Mouse (Mus musculus): Measurements from ENCODE around the gene Tacc2.

Gene Tacc2

DNA sequence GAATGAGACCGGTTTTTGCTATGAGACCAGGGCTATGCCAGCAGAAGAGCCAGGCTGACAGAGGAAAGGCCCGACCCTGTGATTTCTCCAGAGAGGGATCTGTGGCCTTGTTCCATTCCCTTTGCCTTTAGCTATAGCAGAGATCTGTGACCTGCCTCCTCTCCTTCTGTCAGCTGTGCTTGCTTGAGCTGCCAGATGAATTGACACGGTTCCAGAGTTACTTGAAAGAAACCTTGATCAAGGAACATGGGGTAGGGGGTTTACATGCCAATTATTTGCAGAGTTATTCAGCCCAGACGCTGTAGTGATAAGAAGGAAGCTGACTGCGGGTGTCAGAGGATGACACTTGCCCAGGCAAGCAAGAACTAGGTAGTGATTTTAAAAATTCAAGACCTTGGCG is 20.3 kb downstream of the Tacc2 start:
- no peak for TF ChIP-seq GATA4 (IDR thresholded peaks at IDR 0.05; ENCODE audit: insufficient replicate concordance, low read length)

DNA sequence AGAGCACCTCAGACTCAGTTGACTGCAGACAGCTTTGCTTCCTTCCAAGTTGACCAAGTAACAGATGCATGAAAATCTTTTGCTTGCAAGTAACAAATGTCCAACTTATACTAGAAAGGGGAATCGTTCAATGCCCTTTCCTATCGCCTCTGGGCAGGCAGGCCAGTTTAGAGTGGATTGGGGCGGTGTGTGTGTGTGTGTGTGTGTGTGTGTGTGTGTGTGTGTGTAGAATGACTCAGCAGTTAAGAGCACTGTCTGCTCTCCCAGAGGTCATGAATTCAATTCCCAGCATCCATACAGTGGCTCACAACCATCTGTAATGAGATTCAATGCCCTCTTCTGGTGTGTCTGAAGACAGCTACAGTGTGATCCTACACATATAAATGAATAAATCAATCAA is 22.8 kb downstream of the Tacc2 start:
- TF ChIP-seq GATA4 (IDR thresholded peaks at IDR 0.05; ENCODE audit: insufficient replicate concordance, low read length) = no peak

DNA sequence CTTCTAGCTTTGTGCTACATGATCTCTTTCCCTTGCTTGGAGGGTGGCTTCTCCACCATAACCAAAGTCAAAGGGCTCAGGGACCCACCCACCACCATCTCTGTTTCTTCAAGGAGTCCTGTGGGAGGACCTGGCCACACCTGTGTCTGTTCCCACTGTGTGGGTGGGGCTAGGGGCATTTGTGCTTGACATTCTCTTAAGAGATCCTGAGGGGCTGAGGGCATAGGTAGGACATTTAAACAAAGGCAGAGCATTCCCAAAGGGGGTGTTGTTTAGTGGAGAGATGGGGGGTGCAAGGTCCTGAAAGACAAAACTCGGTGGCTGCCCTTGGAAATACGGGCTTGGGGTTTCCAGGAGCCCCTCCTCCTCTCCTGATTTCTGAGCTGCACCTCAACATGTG is 23.3 kb downstream of the Tacc2 start:
- no peak for TF ChIP-seq GATA4 (IDR thresholded peaks at IDR 0.05; ENCODE audit: insufficient replicate concordance, low read length)

DNA sequence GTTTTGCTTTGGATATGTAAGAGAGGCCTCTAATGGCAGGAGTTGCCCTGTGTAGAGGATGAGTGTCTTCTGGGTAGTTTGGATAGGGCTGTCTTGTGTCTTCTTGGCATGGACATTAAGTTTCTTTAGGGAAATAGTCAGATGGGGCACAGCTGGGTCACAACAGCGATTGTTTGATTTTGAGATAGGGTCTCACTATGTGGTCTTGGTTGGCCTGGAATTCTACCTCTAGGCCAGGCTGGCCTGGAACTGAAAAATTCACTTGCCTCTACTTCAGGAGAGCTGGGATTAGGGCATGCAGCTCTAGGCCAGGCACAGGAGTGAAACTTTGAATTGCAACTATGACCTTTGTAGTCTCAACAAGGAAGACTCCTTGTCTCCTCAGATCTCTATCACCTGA is 25.6 kb downstream of the Tacc2 start:
- TF ChIP-seq GATA4 (IDR thresholded peaks at IDR 0.05; ENCODE audit: insufficient replicate concordance, low read length) = no peak

DNA sequence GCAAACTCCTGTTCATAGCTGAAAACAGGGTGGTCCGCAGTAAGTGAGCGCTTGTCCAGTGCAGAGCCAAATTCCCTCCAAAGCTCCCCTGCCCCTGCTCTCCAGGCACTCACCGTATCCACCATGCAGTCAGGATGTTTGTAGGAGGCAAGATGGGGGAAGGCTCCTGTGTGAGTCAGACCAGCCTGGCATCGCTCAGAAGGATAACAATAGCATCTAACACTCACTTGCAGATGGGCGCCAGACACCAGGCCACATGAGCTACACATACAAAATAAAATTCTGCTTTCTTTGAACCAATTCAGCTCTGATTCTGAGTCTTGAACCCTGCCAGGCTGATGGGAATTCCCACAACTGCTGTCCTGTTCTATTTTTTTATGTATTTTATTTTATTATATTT is 26.3 kb downstream of the Tacc2 start:
- TF ChIP-seq GATA4 (IDR thresholded peaks at IDR 0.05; ENCODE audit: insufficient replicate concordance, low read length) = no peak

DNA sequence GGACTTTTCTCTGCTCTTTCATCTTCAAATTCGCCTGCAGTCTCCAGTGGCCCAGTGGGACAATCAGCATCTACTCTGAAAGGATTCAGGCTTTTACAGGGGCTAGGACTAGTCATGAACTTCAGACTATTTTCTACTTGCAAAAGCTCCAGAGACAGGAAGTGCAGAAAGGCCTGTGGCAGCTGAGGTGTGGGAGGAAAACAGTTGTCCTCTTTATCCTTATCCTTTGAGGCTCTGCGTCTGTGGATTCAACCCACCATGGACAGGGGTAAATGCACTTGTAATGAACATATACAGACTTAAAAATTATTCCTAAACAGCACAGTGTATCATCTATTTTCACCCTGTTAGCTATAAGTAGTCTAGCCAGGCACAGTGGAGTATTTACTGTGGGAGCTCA is 27.2 kb downstream of the Tacc2 start:
- no peak for TF ChIP-seq GATA4 (IDR thresholded peaks at IDR 0.05; ENCODE audit: insufficient replicate concordance, low read length)

DNA sequence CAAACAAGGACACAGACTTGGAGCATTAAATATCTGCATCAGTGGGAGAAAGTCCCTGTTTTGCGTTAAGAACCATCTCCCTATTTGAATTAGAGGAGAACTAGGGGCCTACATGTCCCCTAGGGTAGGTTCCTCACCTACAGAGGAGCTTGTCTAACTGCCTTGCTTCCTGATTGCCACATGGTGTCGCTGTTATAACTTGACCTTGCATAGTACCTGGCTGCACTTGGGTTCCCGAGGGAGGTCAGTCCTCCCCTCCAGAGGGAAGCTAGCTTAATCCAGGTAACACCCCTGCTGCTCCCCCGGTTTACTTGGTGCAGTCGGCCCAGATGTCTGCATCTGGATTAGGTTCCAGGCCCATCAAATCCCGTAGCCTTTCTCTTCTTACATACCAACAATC is 27.9 kb downstream of the Tacc2 start:
- no peak for TF ChIP-seq GATA4 (IDR thresholded peaks at IDR 0.05; ENCODE audit: insufficient replicate concordance, low read length)

DNA sequence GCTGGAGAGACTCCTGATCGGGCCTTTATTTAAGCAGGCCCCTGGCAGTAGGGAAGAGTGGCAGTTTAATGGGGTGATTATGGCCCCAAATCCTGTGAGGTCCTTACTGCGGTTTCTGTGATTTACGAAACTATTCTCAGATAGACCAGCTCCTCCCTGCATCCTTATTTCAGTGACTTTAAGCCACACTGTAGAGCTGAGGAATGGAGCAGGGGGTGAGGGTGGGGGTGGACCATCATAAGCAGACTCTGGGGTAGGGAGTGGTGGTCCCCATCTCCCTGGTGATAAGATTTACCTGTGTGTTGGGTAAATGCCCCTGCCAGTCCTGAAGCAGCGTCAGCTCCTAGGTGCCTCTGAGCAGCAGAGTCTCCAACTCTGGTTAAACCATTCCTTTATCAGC is 29.7 kb downstream of the Tacc2 start:
- TF ChIP-seq GATA4 (IDR thresholded peaks at IDR 0.05; ENCODE audit: insufficient replicate concordance, low read length) = no peak

DNA sequence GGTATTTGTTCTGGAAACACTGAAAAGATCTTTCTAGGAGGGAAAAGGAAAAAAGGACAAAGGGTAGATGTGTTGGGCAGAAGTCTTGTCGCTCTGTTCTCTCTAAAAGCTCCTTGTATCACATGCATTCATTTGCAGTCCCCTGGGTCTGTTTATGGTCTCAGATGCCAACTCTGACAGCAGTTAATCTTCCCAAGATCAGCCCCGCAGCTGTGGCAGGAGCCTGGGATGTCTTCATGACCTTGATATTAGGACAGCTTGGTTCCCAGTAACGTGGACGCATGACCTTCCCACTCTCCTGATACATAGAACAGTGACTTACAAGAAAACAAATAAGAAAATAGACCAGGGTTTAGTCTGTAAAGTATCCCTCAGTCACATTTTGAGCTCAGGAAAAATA is 36.7 kb downstream of the Tacc2 start:
- TF ChIP-seq GATA4 (IDR thresholded peaks at IDR 0.05; ENCODE audit: insufficient replicate concordance, low read length) = no peak

DNA sequence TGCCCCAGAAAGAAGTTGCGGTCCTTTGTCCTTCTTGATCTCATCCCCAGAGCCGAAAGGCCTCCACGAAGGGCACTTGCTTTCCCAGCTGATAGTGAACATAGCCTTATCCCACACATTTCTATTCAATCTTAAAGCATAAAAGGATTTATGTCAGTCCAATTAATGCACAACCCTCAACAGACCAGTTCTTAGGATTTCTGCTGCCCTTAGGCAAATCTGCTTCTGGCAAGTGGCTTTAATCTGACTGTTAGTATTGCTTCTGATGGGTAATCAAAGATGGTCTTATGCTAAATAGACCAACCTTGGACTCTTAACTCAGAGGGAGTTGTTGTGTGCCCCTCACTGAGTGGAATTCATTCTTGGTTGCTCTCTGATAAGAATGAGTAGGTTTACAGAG is 40.4 kb downstream of the Tacc2 start:
- no peak for TF ChIP-seq GATA4 (IDR thresholded peaks at IDR 0.05; ENCODE audit: insufficient replicate concordance, low read length)

DNA sequence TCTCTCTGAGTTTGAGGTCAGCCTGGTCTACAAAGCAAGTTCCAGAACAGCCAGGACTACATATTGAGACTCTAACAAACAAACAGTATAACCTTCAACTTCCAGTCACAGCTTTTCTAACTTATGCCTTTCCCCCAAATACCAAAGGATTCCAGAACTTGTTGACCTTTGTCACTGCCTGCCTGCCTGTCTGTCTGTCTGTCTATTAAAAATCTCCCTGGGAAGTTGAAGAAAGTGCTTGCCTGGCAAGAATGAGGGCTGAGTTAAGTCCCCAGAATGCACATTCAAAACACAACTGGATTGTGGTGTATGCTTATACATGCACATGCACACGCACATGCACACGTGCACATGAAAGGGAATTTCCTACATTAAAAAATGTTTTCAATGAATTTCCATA is 43.8 kb downstream of the Tacc2 start:
- TF ChIP-seq GATA4 (IDR thresholded peaks at IDR 0.05; ENCODE audit: insufficient replicate concordance, low read length) = no peak

DNA sequence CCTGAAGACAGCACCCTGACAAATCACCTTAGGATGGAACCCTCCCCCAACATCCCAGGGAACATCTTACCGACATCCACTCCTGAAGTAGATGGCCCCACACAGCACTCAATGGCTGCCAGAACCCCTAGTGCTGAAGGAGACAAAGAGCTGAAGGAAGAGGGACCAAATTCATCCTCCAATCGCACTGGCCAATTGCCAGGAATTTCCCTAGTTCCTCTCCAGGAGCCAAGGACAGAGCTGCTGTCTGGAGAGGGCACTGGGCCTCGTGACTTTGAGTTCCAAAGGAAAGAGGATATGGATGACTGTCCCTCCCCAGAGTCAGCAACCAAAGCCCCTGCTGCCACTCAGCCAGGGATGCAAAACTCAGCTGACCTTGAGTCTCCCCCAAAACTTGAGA is 44.7 kb downstream of the Tacc2 start:
- TF ChIP-seq GATA4 (IDR thresholded peaks at IDR 0.05; ENCODE audit: insufficient replicate concordance, low read length) = no peak

DNA sequence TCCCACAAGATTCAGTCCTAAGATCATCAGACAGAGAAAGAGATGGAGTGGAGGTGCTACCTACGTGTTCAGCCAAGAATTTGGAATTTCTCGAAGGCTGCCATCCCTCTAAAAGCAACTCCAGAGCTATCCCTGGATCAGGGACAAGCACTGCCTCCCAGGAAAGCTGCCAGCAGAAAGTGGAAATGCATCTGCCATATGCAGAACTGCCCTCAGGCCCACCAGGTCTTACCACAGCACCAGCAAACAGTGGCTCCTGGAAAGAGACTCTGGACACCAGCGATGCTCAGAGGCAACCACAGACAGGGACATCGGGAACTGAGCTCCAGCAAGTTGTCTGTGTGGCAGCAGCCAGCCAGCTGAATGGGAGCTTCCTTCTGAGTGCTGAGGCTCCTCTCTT is 45.1 kb downstream of the Tacc2 start:
- TF ChIP-seq GATA4 (IDR thresholded peaks at IDR 0.05; ENCODE audit: insufficient replicate concordance, low read length) = no peak

DNA sequence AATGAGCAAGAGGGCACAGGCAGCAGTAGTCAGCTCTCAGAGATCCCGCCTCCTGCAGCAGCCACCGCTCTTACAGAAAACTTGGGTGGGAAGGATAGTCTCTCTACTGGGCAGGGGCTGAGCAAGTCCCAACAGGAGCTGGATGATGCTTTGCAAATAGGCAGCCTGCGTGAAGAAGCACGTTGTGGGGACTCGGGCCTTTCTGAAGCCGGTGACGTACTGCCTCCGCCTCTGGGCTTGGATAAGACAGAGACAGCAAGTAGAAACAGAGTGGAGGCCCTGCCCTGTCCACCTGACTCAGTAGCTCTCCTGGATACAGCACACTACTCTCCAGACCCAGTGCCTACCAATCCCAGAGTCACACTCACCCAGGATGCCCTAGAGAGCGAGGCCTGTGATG is 47.1 kb downstream of the Tacc2 start:
- no peak for TF ChIP-seq GATA4 (IDR thresholded peaks at IDR 0.05; ENCODE audit: insufficient replicate concordance, low read length)

DNA sequence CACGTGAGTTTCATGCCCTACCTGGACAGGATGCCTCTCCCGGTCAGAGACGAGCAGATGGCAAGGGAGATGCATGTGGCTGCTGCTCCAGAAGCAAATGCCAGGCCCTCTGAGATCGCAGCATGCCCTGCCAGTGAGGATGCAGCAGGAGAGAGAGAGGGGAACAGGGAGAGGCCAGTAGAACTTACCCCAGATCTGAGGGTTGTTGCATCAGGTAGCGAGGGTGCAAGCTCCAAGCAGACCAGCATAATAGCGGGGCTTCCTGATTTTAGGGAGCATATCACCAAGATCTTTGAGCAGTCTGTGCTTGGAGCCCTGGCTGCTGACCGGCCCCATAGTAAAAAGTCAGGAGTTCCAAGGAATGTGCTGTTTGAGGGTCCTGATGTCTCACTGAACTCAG is 48.1 kb downstream of the Tacc2 start:
- no peak for TF ChIP-seq GATA4 (IDR thresholded peaks at IDR 0.05; ENCODE audit: insufficient replicate concordance, low read length)

DNA sequence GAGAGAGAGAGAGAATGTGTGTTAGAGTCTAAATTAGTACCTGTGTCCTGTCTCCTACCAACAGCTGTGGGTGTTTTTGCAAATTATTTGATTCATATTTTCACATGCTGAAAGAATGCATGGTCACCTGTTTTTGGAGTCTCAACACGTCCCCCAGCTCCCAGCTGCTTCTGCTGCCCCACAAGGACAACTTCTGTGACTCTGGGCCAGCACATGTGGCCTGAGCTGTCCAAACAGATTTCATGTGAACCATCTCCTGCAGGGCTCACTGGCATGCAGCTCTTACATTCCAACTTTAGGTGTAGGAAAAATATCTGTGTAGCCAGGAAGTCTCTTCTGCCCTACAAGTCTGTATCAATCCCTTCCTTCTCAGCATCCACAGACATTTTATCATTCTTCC is 51.4 kb downstream of the Tacc2 start:
- no peak for TF ChIP-seq GATA4 (IDR thresholded peaks at IDR 0.05; ENCODE audit: insufficient replicate concordance, low read length)

DNA sequence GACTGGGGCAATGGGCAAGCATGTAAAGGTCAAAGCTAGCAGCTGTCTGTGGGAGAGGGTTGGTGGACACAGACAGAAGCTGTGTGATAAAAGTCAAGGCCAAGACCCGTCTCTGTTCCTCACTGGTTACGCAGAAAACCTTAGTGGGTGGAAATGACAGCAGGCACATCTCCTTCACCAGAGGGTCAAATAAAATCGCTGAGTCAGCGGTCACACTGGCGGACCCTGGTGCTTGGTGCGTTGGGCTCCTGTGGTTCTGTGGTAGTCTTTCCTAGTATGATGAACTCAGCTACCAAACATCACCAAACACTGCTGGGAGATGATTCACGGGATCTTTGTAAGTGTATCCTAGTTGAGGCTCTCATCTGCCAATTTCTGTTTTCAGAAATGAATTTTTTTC is 52.8 kb downstream of the Tacc2 start:
- TF ChIP-seq GATA4 (IDR thresholded peaks at IDR 0.05; ENCODE audit: insufficient replicate concordance, low read length) = no peak

DNA sequence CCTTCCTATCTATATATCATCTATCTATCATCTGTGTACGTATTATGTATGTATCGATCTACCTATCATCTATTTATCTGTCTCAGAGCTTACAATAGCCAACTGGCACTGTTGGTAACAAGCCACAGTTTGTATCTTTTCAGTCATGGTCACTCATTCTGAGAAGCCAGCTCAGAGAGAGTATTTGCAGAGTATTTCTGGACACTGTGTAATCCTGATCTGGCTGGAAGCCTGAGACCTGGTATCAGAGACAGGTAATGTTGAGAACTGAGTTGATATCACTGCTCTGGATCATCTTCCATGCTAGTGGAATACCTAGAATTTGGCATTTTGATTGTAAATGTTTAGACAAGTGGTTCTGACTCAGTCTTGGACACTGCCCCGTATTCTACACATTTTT is 53.7 kb downstream of the Tacc2 start:
- TF ChIP-seq GATA4 (IDR thresholded peaks at IDR 0.05; ENCODE audit: insufficient replicate concordance, low read length) = no peak

Measured in liver, adult (tissue).